Mouse (Mus musculus) cortical plate, adult 2 months (tissue): Measurements from ENCODE around the gene Pfdn4. TPM values are rescaled to one million over a fixed set of nuclear protein-coding genes. Genes with fewer than 3 reads are reported as not detected.
"Not testable (repeated sequence)": the region's sequence is repeated elsewhere in the genome, so short reads cannot be mapped to it uniquely, and the experiment has no call there.

Source experiments
- H3K27ac ChIP-seq: fragments of 200-500 bp; 2 replicates; pipeline ENCODE4 v1.5.1; 2012; ENCODE audit warnings: low read length, control low read depth, inconsistent platforms; ENCODE audit not compliant: insufficient read depth
- H3K4me1 ChIP-seq: fragments of 200-500 bp; 2 replicates; pipeline ENCODE4 v1.6.1; 2011; ENCODE audit warnings: low read length; ENCODE audit not compliant: control insufficient read depth, insufficient read depth
- H3K4me3 ChIP-seq: fragments of 200-500 bp; 2 replicates; pipeline ENCODE4 v1.5.1; 2011; ENCODE audit warnings: mild to moderate bottlenecking, low read length, control low read depth; ENCODE audit not compliant: insufficient read depth
- CTCF ChIP-seq: fragments of 200-500 bp; IDR thresholded peaks from 2 replicates; pipeline ENCODE4 v1.5.1; 2011; ENCODE audit warnings: mild to moderate bottlenecking, control low read depth, low read length; ENCODE audit not compliant: insufficient read depth; ENCODE audit errors: extremely low read depth
- POLR2A ChIP-seq: fragments of 200-500 bp; IDR thresholded peaks from 2 replicates; pipeline ENCODE4 v1.6.1; 2011; ENCODE audit warnings: mild to moderate bottlenecking, low read length, control low read depth; ENCODE audit not compliant: insufficient read depth; ENCODE audit errors: extremely low read depth
- polyA plus RNA-seq: library from polyadenylated mRNA; depleted of rRNA; stranded (reverse); fragments of >200 nt; gene quantifications from 2 replicates; pipeline ENCODE4 v1.2.3, GENCODE M21; 2012; rRNA removed

The Pfdn4 gene
- polyA plus RNA-seq: 29.4 and 33.2 TPM in 2 replicates

DNA sequence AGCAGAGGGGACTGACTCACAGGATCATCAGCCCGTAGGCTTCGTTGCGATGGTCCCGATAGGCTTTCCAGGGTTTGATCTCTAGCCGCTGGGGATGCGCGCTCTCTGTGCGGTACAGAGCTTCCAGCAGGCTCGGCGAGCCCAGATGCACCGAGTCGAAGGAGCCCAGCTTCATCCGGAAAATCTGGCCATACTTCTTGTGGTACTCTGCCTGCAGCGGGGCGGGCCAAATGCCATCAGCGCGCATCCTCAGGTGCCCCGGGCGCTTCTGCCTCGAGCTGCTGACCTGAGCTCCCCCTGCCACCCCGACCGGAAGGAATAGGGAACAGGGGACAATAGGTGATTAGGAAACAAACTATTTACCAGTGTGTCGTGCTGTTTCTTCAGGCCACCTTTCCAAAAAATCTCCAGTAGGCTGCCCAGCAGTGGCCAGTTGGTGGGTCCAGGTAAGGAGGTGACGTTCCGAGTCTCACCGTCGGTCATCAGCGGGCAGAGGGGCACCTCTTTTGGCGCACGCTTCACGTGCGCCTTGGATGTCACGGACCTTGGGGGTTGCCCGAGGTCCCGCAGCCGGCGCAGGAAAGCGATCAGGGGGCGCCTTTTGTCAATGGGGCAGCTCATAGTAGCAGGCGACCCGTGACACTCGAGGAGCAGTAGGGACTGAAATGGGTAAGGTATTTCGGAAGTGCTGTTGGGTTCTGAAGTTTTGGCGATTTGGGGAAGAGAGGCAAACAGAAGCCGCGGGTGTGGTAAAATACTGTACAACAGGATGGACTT lies at the start of gene Pfdn4:
Gene Pfdn4 (plus strand): TSS at position 275 of the 777 bp plus-strand sequence.
- TF ChIP-seq POLR2A (no peak), CTCF (no peak)
- Histone ChIP-seq H3K4me3 (no peak within 1 kb of the TSS), H3K27ac (no peak within 1 kb of the TSS), H3K4me1 (no peaks in the 10 kb centered on the region)

DNA sequence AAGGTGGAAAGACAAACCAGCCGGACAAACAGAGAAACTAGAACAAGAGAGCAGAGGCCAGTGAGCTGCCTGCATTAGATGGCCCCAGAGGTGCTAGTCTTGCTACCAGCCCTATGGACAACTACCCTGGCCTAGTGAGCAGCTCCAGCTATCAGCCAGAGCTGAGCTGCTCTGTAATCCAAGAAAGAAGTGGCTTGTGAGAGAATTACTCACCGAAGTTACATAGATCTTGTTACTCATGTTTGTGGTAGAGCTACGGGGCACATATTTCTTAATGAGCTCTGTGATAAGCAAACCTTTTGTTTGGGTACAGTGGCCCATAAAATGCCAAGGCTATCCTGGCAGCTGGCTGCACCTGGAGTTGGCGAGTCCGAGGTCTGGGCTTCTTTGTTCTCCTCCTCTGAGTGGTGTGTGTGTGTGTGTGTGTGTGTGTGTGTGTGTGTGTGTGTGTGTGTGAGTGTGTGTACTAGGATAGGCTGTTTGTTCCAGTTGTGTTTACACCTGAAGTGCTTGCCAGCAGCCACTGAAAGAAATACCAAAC lies 49.3 kb upstream of the Pfdn4 start:
- Histone ChIP-seq H3K4me3 (no peak overlapping the region), H3K4me1 (no peaks in the 10 kb centered on the region), H3K27ac (no peak overlapping the region)
- no peak for TF ChIP-seq CTCF
- TF ChIP-seq POLR2A: no peak

DNA sequence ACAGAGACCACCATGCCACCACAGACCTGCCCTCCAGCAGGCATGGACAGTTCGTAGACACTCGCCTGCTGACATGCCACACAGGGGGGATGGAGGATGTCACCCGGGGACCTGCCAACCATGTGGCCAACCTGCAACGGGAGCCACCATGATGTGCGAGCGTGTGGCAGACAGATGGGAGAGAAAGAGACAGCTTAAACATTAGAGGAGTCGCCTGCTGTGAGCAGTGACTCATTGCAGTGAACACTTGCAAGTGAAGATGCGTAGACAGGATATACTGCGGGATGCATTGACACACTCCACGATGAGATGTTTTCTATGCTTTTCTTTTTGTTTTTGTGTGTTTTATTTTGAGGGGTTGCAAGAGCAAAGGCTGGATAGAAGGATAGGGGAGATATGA lies 48.6 kb upstream of the Pfdn4 start:
- TF ChIP-seq CTCF: no peak
- no peak for TF ChIP-seq POLR2A
- H3K27ac ChIP-seq: no peak overlapping the region
- H3K4me3 ChIP-seq: no peak overlapping the region
- H3K4me1 ChIP-seq: no peaks in the 10 kb centered on the region

DNA sequence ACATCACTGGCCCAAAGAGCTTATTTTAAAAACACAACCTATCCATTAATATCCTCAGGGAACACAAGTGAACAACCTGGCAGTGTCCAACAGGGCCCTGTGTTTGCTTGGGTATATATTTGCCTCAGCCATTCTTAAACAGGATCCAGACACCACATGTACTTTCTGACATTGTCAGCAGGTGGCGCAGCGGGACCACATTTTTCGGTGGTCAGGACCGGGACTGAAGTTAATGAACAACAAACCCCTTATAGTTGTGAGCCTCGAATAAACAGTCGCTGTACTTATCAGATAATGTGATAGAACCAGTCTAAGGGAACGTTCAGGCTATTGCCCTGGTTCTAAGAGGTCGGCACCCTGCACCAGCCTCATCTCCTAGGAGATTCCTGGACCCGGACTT lies 45.3 kb upstream of the Pfdn4 start:
- H3K4me1 ChIP-seq: no peaks in the 10 kb centered on the region
- no peak overlapping the region for H3K4me3 ChIP-seq
- H3K27ac ChIP-seq: no peak overlapping the region
- TF ChIP-seq CTCF: peak; percentile 84
- no peak for TF ChIP-seq POLR2A

DNA sequence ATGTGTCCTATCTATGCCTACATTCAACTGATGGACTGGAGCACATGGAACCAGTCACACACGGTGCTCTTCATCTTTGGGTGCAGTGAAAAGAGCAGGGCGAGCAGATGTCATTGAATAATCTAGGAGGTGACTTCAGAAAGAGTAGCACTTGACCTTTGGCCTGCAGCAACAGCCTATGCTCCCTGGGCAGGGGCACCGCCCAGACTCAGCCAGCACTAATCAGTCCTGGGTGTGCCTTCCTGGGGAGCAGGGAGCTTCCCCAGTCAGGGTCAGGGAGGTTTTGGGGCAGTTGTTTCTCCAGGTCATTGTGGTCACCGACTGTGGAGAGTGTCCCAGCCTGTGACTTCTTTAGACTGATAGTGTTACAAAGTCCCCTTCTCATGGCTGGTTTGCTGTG lies 42.4 kb upstream of the Pfdn4 start:
- H3K4me3 ChIP-seq, H3K4me1 ChIP-seq, H3K27ac ChIP-seq: not testable (repeated sequence)

DNA sequence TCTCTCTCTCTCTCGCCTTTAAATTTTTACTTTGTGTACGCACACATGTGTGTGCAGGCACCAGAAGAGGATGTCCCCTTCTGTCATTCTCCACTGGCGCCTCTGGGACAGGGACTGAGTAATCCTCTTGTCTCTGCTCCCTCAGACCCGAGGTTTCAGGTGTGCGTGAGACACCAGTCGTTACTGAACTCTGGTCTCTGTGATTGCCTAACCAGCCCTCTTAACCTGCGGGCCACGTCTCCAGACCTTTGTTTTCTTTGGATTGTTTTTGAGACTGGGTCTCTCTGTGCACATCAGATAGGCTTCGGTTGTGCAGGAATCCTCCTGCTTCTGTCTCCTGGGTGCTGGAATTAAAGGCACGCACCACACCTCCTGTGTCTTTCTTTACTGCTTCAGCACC lies 37.0 kb upstream of the Pfdn4 start:
- H3K27ac ChIP-seq: no peak overlapping the region
- no peak overlapping the region for H3K4me3 ChIP-seq
- TF ChIP-seq POLR2A (no peak), CTCF (no peak)
- no peaks in the 10 kb centered on the region for H3K4me1 ChIP-seq

DNA sequence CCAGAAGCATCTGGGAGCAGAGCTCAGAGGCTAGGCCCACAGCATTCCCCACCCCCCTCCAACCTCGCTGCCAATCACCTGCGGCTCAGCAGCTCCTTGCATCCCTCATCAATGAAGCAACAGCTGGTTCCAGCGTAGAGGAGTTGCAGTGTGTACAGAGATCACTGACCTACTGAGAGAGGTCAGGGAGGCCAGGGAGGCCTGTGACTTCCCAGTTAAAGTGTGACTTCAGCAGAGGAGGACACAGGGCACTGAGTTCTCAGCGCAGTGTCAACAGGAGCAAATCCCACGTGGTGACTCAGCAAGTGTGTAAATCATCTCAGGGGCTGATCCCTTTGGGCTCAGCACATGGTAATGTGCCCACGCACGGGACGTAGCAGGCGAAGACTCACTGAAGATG lies 36.4 kb upstream of the Pfdn4 start:
- Histone ChIP-seq H3K4me1 (no peaks in the 10 kb centered on the region), H3K4me3 (no peak overlapping the region), H3K27ac (no peak overlapping the region)
- TF ChIP-seq POLR2A (no peak), CTCF (no peak)

DNA sequence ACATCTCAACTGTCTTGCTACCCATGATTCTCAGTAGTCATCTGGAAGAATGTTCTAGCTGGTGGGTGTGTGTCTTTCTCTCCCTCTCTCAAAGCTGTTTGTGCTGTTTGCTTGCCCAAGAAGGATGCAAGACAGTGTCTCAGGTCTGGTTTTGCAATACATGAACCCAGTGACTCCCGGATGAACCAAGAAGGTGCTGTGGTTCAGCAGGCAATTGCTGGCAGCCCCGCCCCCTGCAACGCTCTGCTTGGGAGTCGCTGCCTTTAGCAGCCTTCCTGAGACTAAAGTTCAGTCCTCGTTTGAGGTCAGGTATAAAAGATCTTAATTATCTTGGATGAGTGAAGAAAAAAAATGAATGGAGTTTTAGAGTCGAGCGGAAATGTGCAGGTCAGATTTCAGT lies 34.6 kb upstream of the Pfdn4 start:
- no peak for TF ChIP-seq POLR2A
- no peak for TF ChIP-seq CTCF
- no peak overlapping the region for H3K4me3 ChIP-seq
- H3K27ac ChIP-seq: no peak overlapping the region
- H3K4me1 ChIP-seq: no peaks in the 10 kb centered on the region

DNA sequence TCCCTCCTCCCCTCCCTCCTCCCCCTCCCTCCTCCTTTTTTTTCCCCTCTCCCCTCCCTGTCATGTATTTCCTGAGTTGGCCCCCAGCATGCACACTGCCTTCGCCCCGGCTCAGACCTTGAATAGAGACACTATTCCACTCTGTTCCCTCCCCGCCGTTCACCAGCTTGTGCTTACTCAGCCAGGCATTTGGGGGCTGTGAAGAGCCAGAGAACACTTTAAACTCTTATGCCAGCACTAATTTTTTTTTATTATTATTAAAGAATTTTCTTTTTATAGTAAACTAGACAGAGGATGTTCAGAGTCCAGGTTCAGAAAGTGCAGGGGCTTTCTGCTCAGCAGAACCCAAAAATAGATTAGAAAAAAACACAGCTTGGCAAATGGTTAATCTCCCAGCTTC lies 31.4 kb upstream of the Pfdn4 start:
- TF ChIP-seq POLR2A (no peak), CTCF (no peak)
- Histone ChIP-seq H3K27ac (no peak overlapping the region), H3K4me1 (no peaks in the 10 kb centered on the region), H3K4me3 (no peak overlapping the region)

DNA sequence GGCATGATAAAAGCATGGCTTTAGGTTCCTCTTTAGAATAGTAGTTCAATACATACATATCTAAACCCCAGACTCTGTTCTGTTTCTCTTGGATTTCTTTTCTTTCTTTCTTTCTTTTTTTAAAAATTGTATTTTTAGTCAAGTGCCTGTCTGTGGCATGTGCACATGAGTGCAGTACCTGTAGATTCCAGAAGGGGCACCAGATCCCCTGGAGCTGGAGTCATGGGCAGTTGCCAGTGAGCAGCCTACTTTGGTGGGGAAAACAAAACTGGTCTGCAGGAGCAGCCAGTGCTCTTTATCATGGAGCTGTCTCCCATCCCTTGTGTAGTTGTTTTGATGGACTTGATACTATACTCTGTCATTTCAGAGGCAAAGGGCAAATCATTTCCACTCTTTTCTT lies 28.2 kb upstream of the Pfdn4 start:
- TF ChIP-seq POLR2A (no peak), CTCF (no peak)
- Histone ChIP-seq H3K27ac (no peak overlapping the region), H3K4me3 (no peak overlapping the region), H3K4me1 (no peaks in the 10 kb centered on the region)
